Mouse (Mus musculus) ES-CJ7 (cell line): ENCODE measurements around the gene Magi1.

Experiments
- DNase-seq: peaks from one replicate; pipeline ENCODE4 v3.0.0; 2011; ENCODE audit warnings: low read depth, low spot score

Magi1 gene

GRCm38 (mm10) chr6:93729702-93730101 is 554.0 kb downstream of the Magi1 start:
- DNase-seq = no peak

GRCm38 (mm10) chr6:93728791-93729190 is 554.9 kb downstream of the Magi1 start:
- no peak for DNase-seq

- no peak for DNase-seq
Observed at GRCm38 (mm10) chr6:93727630-93728178, 556.0 kb downstream of the Magi1 start.

- peak; percentile 60 for DNase-seq
Observed at GRCm38 (mm10) chr6:93726829-93727455, 556.8 kb downstream of the Magi1 start.

- DNase-seq = no peak
Observed at GRCm38 (mm10) chr6:93726121-93726520, 557.6 kb downstream of the Magi1 start.

GRCm38 (mm10) chr6:93724749-93725148 is 559.0 kb downstream of the Magi1 start:
- peak; percentile 19 for DNase-seq

GRCm38 (mm10) chr6:93723226-93723625 is 560.5 kb downstream of the Magi1 start:
- no peak for DNase-seq

- no peak for DNase-seq
Observed at GRCm38 (mm10) chr6:93719532-93719931, 564.2 kb downstream of the Magi1 start.

GRCm38 (mm10) chr6:93718385-93718784 is 565.3 kb downstream of the Magi1 start:
- DNase-seq = no peak

GRCm38 (mm10) chr6:93717826-93718375 is 565.8 kb downstream of the Magi1 start:
- DNase-seq = no peak

GRCm38 (mm10) chr6:93716686-93717625 is 566.8 kb downstream of the Magi1 start:
- peak; percentile 67 for DNase-seq

- no peak for DNase-seq
Observed at GRCm38 (mm10) chr6:93715181-93716180, 568.2 kb downstream of the Magi1 start.

- peak; percentile 51 for DNase-seq
Observed at GRCm38 (mm10) chr6:93704350-93704749, 579.4 kb downstream of the Magi1 start.

- no peak for DNase-seq
Observed at GRCm38 (mm10) chr6:93699436-93699835, 584.3 kb downstream of the Magi1 start.

GRCm38 (mm10) chr6:93697956-93698355 is 585.8 kb downstream of the Magi1 start:
- no peak for DNase-seq

- DNase-seq = peak; percentile 55
Observed at GRCm38 (mm10) chr6:93678766-93679165, 605.0 kb downstream of the Magi1 start.

- DNase-seq = peak; percentile 21
Observed at GRCm38 (mm10) chr6:93666731-93667130, 617.0 kb downstream of the Magi1 start.

- DNase-seq = peak; percentile 41
Observed at GRCm38 (mm10) chr6:93665056-93665805, 618.5 kb downstream of the Magi1 start.

- no peak for DNase-seq
Observed at GRCm38 (mm10) chr6:93661139-93661538, 622.6 kb downstream of the Magi1 start.

- no peak for DNase-seq
Observed at GRCm38 (mm10) chr6:93659534-93659933, 624.2 kb downstream of the Magi1 start.
